Mouse (Mus musculus) liver, postnatal 0 days (tissue): Measurements from ENCODE around the gene Spata16.

ENCODE experiments used
- CTCF ChIP-seq: sonication (generic); IDR thresholded peaks from 2 replicates; pipeline ENCODE4 v1.5.1; 2016; ENCODE audit warnings: antibody characterized with exemption, low read depth
- EP300 ChIP-seq: IDR thresholded peaks from 2 replicates; pipeline ENCODE4 v1.6.1; 2016; ENCODE audit warnings: antibody characterized with exemption, low read depth, mild to moderate bottlenecking

GRCm38 (mm10) chr3:26832954-26833353 is 195.5 kb downstream of the Spata16 start:
- TF ChIP-seq CTCF, result no peak
- TF ChIP-seq EP300, result no peak
